Mouse (Mus musculus) gastrocnemius, postnatal 36 days (tissue): ENCODE data around the gene Gm21312. TPM values are rescaled to one million over a fixed set of nuclear protein-coding genes. Genes with fewer than 3 reads are reported as not detected.
"Not testable (repeated sequence)": the region's sequence is repeated elsewhere in the genome, so short reads cannot be mapped to it uniquely, and the experiment has no call there.

Experiments
- DNase-seq, 2 experiments: peaks; one replicate each; pipeline ENCODE4 v3.0.0; 2022
- intact Hi-C: fragments of 180-260 bp; cut with DNase I; formaldehyde crosslinking; loops from one replicate; pipeline ENCODE4 v1.15.1; 2025
- long read RNA-seq, 2 experiments: library from polyadenylated mRNA; stranded (forward); transcript quantifications; one replicate each; pipeline ENCODE4 v2.0.0; 2021
- total RNA-seq, 2 experiments: library from RNA; stranded (reverse); gene quantifications; 2 replicates each; pipeline ENCODE4 v1.2.3; 2021

Gm21312 gene
- total RNA-seq, result not detected
- long read RNA-seq, experiment 1, result 0 reads
- long read RNA-seq, experiment 2, result 0 reads

DNA sequence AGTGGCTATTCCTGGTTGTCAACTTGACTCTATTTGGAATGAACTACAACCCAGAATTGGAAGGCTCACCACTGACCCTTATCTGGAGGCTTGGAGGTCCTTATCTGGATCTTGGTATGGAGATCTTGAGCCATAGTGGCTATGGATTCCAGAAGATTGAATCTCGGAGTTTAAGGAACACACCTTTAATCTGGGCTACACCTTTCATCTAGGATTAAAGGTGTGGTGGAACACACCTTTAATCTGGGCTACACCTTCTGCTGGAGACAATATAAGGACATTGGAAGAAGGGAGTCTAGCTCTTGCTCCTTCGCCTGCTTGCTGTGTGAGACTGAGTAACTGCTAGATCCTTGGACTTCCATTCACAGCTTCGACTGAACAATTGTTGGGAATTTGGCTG is at the start of gene Gm21312:
Gm21312 (plus strand) TSS at position 301 of the 400 bp plus-strand sequence.
- DNase-seq, intact Hi-C loops: not testable (repeated sequence)

DNA sequence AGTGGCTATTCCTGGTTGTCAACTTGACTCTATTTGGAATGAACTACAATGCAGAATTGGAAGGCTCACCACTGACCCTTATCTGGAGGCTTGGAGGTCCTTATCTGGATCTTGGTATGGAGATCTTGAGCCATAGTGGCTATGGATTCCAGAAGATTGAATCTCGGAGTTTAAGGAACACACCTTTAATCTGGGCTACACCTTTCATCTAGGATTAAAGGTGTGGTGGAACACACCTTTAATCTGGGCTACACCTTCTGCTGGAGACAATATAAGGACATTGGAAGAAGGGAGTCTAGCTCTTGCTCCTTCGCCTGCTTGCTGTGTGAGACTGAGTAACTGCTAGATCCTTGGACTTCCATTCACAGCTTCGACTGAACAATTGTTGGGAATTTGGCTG is 34.1 kb upstream of the Gm21312 start, which contains the start of gene Gm21293:
Gm21293 (plus strand) TSS at position 301 of the 400 bp plus-strand sequence.
- intact Hi-C loops, DNase-seq: not testable (repeated sequence)

DNA sequence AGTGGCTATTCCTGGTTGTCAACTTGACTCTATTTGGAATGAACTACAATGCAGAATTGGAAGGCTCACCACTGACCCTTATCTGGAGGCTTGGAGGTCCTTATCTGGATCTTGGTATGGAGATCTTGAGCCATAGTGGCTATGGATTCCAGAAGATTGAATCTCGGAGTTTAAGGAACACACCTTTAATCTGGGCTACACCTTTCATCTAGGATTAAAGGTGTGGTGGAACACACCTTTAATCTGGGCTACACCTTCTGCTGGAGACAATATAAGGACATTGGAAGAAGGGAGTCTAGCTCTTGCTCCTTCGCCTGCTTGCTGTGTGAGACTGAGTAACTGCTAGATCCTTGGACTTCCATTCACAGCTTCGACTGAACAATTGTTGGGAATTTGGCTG is 25.6 kb upstream of the Gm21312 start, which contains the start of gene Gm6763:
Gm6763 (plus strand) TSS at position 301 of the 400 bp plus-strand sequence.
- intact Hi-C loops, DNase-seq: not testable (repeated sequence)

DNA sequence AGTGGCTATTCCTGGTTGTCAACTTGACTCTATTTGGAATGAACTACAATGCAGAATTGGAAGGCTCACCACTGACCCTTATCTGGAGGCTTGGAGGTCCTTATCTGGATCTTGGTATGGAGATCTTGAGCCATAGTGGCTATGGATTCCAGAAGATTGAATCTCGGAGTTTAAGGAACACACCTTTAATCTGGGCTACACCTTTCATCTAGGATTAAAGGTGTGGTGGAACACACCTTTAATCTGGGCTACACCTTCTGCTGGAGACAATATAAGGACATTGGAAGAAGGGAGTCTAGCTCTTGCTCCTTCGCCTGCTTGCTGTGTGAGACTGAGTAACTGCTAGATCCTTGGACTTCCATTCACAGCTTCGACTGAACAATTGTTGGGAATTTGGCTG is 17.1 kb upstream of the Gm21312 start, which contains the start of gene Gm8764:
Gm8764 (plus strand) TSS at position 301 of the 400 bp plus-strand sequence.
- intact Hi-C loops, DNase-seq: not testable (repeated sequence)

DNA sequence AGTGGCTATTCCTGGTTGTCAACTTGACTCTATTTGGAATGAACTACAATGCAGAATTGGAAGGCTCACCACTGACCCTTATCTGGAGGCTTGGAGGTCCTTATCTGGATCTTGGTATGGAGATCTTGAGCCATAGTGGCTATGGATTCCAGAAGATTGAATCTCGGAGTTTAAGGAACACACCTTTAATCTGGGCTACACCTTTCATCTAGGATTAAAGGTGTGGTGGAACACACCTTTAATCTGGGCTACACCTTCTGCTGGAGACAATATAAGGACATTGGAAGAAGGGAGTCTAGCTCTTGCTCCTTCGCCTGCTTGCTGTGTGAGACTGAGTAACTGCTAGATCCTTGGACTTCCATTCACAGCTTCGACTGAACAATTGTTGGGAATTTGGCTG is 8.6 kb upstream of the Gm21312 start, which contains the start of gene Gm21304:
Gm21304 (plus strand) TSS at position 301 of the 400 bp plus-strand sequence.
- intact Hi-C loops, DNase-seq: not testable (repeated sequence)

DNA sequence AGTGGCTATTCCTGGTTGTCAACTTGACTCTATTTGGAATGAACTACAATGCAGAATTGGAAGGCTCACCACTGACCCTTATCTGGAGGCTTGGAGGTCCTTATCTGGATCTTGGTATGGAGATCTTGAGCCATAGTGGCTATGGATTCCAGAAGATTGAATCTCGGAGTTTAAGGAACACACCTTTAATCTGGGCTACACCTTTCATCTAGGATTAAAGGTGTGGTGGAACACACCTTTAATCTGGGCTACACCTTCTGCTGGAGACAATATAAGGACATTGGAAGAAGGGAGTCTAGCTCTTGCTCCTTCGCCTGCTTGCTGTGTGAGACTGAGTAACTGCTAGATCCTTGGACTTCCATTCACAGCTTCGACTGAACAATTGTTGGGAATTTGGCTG is 8.4 kb downstream of the Gm21312 start, which contains the start of gene Gm20765:
Gm20765 (plus strand) TSS at position 301 of the 400 bp plus-strand sequence.
- intact Hi-C loops, DNase-seq: not testable (repeated sequence)

DNA sequence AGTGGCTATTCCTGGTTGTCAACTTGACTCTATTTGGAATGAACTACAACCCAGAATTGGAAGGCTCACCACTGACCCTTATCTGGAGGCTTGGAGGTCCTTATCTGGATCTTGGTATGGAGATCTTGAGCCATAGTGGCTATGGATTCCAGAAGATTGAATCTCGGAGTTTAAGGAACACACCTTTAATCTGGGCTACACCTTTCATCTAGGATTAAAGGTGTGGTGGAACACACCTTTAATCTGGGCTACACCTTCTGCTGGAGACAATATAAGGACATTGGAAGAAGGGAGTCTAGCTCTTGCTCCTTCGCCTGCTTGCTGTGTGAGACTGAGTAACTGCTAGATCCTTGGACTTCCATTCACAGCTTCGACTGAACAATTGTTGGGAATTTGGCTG is 16.9 kb downstream of the Gm21312 start, which contains the start of gene Gm4340:
Gm4340 (plus strand) TSS at position 301 of the 400 bp plus-strand sequence.
- DNase-seq, intact Hi-C loops: not testable (repeated sequence)

DNA sequence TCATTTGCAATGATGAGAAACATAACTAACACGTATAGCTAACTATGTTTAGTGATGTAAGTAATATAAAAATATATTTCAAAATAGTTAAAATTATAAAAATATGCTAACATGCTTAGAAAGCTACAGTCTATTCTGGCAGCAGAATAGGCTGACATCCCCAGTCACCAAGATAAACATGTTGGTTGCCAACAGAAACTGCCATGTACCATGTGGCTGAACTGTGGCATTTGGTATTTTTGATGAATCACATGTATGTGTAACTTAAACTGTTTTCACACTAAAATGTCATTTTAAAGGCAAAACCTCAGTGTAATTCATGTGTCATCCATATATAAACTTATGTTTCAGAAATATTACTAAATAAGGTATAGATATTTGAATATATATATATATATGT is 32.8 kb downstream of the Gm21312 start:
- intact Hi-C loops, result no loop called here
- no peak for DNase-seq

DNA sequence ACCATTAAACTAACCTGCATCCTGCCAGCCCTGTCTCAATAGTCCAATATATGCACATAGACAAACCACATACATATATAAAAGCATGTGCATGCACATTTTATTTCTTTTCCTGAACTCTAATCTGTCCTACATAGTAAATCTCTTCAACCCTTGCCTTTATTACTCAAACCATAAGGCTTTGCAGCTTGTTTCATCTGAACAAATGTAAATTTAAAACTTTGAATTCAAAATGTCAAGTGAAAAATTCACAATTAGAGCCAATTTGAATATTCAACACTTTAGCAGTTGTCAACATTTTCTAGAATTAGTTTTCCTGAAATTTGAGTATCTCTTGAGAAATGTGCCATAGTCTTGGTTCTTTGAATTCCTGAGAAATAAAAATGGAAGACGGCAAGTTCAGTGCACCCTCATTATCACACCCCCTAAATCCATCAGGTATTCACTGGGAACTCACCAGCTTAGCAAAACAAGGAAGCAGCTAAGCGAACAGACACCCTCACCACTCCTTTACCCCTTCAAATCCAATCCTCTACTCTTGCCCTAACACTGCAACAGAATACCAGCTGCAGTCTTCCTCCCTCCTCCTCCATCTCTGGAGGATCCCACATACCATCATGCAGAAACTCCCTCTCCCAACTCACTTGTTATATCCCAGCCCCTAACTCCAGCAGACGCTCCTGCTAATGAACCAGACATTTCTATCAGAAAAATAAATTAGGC is 33.6 kb downstream of the Gm21312 start:
- DNase-seq, result no peak
- intact Hi-C loops, result no loop called here

DNA sequence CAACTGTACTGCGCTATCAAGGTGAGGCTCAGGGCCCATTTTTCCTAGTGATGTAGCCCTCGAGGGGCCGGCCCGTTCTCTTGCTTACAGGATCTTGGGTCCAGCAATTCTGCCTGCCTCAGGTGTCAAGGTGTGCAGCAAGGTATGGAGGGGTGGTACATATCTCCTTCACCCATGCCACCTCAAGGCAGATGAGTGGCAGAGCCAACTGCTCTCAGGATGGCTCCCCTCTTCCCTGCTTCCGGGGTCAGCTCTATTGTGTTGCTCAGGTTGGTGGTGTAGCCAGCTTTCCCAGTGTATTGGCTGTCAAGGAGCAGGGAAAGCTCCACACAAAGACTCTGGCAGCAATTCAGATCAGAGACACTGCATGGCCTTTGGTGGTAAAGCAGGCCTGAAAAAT is 37.7 kb downstream of the Gm21312 start:
- intact Hi-C loops, result no loop called here
- no peak for DNase-seq

DNA sequence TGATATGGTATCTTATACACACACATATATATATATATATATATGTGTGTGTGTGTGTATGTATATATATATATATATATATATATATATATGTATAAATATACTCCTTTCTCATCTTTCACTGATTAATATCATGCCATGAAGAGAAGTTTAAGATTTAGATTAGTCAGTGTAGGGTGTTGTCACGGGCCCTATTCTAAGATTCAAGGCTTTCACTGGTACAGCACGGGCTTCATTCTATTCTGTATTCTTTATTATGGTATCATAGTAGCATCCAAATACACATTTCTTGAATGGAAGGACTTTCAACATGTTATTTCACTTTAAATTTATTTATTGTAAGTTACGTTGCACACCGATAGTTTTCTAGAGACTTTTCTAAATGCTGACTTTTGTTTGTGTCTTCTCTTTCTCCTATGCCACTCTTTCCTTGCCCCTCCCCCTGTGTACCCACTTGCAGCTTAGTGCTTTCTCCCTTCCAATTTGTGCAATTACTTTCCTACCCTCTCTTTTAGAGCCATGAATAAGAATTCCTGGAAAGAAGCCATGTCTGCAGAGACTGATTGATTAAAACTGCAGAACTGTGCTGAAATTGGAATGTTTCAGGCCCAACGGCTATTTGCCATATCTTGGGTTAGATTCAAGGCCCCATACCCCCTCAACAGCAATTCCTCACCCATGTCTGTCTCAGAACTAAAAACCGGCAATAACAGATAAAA is 43.6 kb downstream of the Gm21312 start:
- intact Hi-C loops, result no loop called here
- no peak for DNase-seq

Other genes starting within 250 kb of the Gm21312 start
- not detected for gene Gm21293, start 34.0 kb upstream of the Gm21312 start, total RNA-seq
- gene Gm6763, start 25.5 kb upstream of the Gm21312 start, total RNA-seq, result not detected
- gene Gm8764, start 17.0 kb upstream of the Gm21312 start, total RNA-seq, result not detected
- not detected for gene Gm21304, start 8.5 kb upstream of the Gm21312 start, total RNA-seq
- not detected for gene Gm20765, start 8.5 kb downstream of the Gm21312 start, total RNA-seq
- gene Gm4340, start 17.0 kb downstream of the Gm21312 start, total RNA-seq, result not detected